22 mouse cellular contexts compared by ENCODE assay signal in the genomic region with DNA sequence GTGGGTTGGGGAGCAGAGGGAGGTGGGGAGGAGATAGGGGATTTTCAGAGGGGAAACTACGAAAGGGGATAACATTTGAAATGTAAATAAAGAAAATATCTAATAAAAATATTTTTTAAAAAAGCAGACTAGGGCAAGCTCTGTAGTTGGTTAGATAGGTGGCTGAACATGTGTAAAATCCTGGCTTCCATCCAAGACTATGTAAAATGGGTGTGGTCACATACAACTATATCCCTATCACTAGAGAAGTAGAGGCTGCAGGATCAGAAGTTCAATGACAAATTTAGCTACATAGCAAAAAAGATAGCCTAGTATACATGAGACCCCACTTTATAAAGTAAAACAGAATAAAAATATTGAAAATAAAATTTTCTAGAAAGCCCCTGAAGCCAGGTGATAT.
"Had no signal": no experiment of that assay in that cellular context is flagged by ENCODE, and none has a peak within 500 bp of the region (broad histone marks: within the 10 kb centered on the region; RNA-seq: fewer than 3 reads in every experiment).

No protein-coding gene starts in this region.

- H3K4me2 ChIP-seq: liver, embryonic 15.5 days; lung, embryonic 15.5 days; midbrain, embryonic 11.5 days; midbrain, embryonic 13.5 days; neural tube, embryonic 13.5 days; neural tube, embryonic 15.5 days had no signal

- H3K4me1 ChIP-seq: liver, embryonic 15.5 days; lung, embryonic 15.5 days; midbrain, embryonic 13.5 days; neural tube, embryonic 15.5 days had no signal

- H3K9me3 ChIP-seq: liver, embryonic 15.5 days; lung, embryonic 15.5 days; midbrain, embryonic 13.5 days; neural tube, embryonic 13.5 days; neural tube, embryonic 15.5 days had no signal

- DNase-seq: liver, postnatal 0 days; lung, adult 2 months; lung, postnatal 14 days; lung, postnatal 36 days; retina, postnatal 1 day; right cerebral cortex, adult 18-20 months; right cerebral cortex, postnatal 25 days; right cerebral cortex, postnatal 4 days; spleen, adult 18-20 months; thymus, adult 18-20 months; thymus, postnatal 25 days; thymus, postnatal 4 days had no signal

- H3K27ac ChIP-seq: liver, embryonic 15.5 days; lung, embryonic 15.5 days; macrophage; midbrain, embryonic 13.5 days; neural tube, embryonic 13.5 days; neural tube, embryonic 15.5 days had no signal

- H3K4me3 ChIP-seq: liver, embryonic 15.5 days; lung, embryonic 15.5 days; midbrain, embryonic 13.5 days; myocyte; neural tube, embryonic 13.5 days; neural tube, embryonic 15.5 days had no signal

- H3K27me3 ChIP-seq: liver, embryonic 15.5 days; lung, embryonic 15.5 days; midbrain, embryonic 13.5 days; neural tube, embryonic 13.5 days; neural tube, embryonic 15.5 days had no signal

- ATAC-seq: liver, postnatal 0 days; lung, postnatal 0 days; midbrain, embryonic 13.5 days; midbrain, embryonic 16.5 days had no signal

- H3K36me3 ChIP-seq: liver, embryonic 15.5 days; lung, embryonic 15.5 days; midbrain, embryonic 13.5 days; neural tube, embryonic 13.5 days; neural tube, embryonic 15.5 days had no signal

- H3K9ac ChIP-seq: liver, embryonic 15.5 days; liver, postnatal 0 days; lung, embryonic 15.5 days; midbrain, embryonic 13.5 days; neural tube, embryonic 13.5 days; neural tube, embryonic 15.5 days had no signal
